Mouse (Mus musculus): ENCODE measurements around the gene Tmem87a. TPM values are rescaled to one million over a fixed set of nuclear protein-coding genes. Genes with fewer than 3 reads are reported as not detected.

The Tmem87a gene
- polyA plus RNA-seq, 1 experiment from 2014 or later, result 5.6 TPM

DNA sequence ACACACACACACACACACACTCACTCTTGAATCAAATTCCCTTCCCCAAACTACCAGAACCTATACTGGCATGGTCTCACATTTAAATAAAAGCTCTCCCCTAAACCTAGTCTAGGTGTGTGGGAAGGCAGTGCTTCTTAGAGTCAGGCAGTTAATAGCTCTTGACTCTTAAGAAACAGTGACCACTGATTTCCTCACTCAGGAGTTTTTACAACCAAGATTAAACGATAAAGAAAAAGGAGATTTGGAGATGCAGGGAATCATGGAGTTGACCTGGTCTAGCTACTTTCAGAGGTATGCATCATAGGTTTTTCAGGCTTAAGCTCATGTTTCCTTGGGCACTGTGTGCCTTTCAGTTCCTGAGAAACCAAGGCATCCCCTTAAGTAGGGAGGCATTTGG is 17.6 kb downstream of the Tmem87a start:
- Histone ChIP-seq H3K27ac (ENCODE audit: low read length) (no peak overlapping the region), H3K4me1 (ENCODE audit: control insufficient read depth, insufficient read depth, low read length) (no peaks in the 10 kb centered on the region), H3K27me3 (ENCODE audit: control insufficient read depth, insufficient read depth, low read depth, low read length) (no peaks in the 10 kb centered on the region), H3K36me3 (ENCODE audit: control insufficient read depth, insufficient read depth, low read length) (peaks cover 12% of the 10 kb centered on the region; the same call in 1 of the 2 replicates), H3K4me2 (ENCODE audit: low read length) (no peak overlapping the region), H3K9me3 (replicated peaks; ENCODE audit: control insufficient read depth, low read length, poor library complexity, severe bottlenecking) (no peaks in the 10 kb centered on the region), H3K4me3 (ENCODE audit: low read depth, low read length) (no peak overlapping the region), H3K9ac (ENCODE audit: low read depth, low read length) (no peak overlapping the region)
- ATAC-seq, result no peak
- WGBS, result 100% methylated on average over 1 of the region's 1 CpGs

DNA sequence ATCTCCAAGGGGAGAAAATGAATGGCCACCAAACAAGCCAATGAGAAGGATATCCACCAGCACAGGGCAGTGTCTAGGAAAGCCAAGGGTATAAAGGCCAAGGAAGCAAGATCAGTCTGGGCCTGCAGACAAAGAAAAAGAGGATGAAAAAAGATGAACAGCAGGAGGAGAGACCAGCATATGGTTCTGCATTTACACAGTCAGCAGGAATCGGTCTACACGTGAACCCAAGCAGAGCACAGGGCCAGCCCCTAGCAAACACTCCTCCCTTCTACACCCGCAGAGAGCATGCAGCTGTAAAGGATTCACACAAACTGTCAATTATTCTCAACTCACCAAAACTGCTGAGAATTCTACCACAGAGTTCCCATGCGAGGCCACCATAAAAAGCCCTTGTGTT is 30.1 kb downstream of the Tmem87a start:
- Histone ChIP-seq H3K4me3 (ENCODE audit: low read depth, low read length) (no peak overlapping the region), H3K4me2 (ENCODE audit: low read length) (no peak overlapping the region), H3K36me3 (ENCODE audit: control insufficient read depth, insufficient read depth, low read length) (peaks cover 30% of the 10 kb centered on the region), H3K27me3 (ENCODE audit: control insufficient read depth, insufficient read depth, low read depth, low read length) (no peaks in the 10 kb centered on the region), H3K9ac (ENCODE audit: low read depth, low read length) (no peak overlapping the region), H3K9me3 (replicated peaks; ENCODE audit: control insufficient read depth, low read length, poor library complexity, severe bottlenecking) (no peaks in the 10 kb centered on the region), H3K4me1 (ENCODE audit: control insufficient read depth, insufficient read depth, low read length) (no peaks in the 10 kb centered on the region), H3K27ac (ENCODE audit: low read length) (no peak overlapping the region)
- ATAC-seq, result no peak
- 66% methylated on average over 4 of the region's 4 CpGs for WGBS

DNA sequence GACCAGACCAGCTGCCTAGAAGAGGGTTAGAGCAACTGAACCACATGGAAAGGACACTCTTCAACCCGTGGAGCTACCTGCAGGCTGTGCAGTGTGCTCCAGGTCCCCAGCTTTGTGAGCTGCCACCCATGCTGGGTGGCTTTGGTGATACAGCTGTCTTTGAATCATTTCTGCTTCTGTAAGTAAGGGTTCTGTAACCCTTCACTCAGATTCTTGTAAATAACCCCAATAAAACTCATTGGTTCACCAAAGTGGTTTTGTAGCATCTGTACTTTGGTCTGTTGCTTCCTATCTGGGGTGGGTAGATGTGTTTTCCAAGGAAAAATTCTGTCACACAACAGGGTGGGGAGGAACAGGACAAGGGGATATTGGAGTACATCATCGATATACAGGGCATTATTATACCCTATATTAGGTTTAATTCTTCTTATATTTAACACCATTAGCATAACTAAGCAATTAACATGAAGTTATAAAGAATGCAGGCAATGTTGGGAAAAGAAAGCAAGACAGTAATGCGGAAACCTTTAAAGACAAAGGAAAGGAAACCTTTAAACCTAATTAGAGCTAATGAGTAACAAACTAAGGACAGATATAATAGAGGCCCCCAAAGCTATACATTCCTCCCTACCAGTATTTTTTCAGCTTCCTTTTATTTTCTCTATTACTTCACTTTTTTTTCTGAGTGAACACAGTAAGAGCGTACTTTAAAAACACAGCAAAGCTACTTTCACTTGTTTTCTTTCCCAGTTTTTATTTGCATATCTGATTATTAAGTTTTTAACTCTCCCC is 36.3 kb downstream of the Tmem87a start:
- no peak for ATAC-seq
- Histone ChIP-seq H3K4me1 (ENCODE audit: control insufficient read depth, insufficient read depth, low read length) (no peaks in the 10 kb centered on the region), H3K36me3 (ENCODE audit: control insufficient read depth, insufficient read depth, low read length) (peaks cover 27% of the 10 kb centered on the region), H3K4me2 (ENCODE audit: low read length) (no peak overlapping the region), H3K4me3 (ENCODE audit: low read depth, low read length) (no peak overlapping the region), H3K27me3 (ENCODE audit: control insufficient read depth, insufficient read depth, low read depth, low read length) (no peaks in the 10 kb centered on the region), H3K27ac (ENCODE audit: low read length) (no peak overlapping the region), H3K9me3 (replicated peaks; ENCODE audit: control insufficient read depth, low read length, poor library complexity, severe bottlenecking) (no peaks in the 10 kb centered on the region), H3K9ac (ENCODE audit: low read depth, low read length) (no peak overlapping the region)
- WGBS, result 96% methylated on average over 4 of the region's 4 CpGs

DNA sequence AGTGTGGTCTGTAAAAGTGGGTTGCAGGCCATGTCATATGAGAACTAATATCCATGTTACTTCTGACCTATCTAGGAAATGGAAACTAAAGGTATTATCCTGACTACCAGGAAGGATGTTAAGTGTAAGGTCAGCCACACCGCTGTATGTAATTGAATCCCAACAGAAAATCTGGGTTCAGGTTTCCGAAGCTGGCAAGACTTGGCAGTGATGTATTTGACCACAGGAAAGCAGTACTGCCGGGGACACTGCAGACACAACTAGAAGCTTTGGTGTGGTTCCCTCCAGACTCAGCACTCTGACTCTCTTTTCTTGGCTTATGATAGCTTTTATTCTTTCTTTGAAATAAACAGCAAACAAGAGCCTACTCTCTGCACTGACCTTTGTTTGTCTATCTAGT is 37.4 kb downstream of the Tmem87a start:
- Histone ChIP-seq H3K9ac (ENCODE audit: low read depth, low read length) (no peak overlapping the region), H3K27ac (ENCODE audit: low read length) (no peak overlapping the region), H3K4me2 (ENCODE audit: low read length) (no peak overlapping the region), H3K36me3 (ENCODE audit: control insufficient read depth, insufficient read depth, low read length) (peaks cover 31% of the 10 kb centered on the region), H3K9me3 (replicated peaks; ENCODE audit: control insufficient read depth, low read length, poor library complexity, severe bottlenecking) (no peaks in the 10 kb centered on the region), H3K27me3 (ENCODE audit: control insufficient read depth, insufficient read depth, low read depth, low read length) (no peaks in the 10 kb centered on the region), H3K4me3 (ENCODE audit: low read depth, low read length) (no peak overlapping the region), H3K4me1 (ENCODE audit: control insufficient read depth, insufficient read depth, low read length) (no peaks in the 10 kb centered on the region)
- no peak for ATAC-seq
- WGBS, result 96% methylated on average over 3 of the region's 3 CpGs

- ATAC-seq, result no peak
- Histone ChIP-seq H3K36me3 (ENCODE audit: control insufficient read depth, insufficient read depth, low read length) (peaks cover 20% of the 10 kb centered on the region), H3K4me3 (ENCODE audit: low read depth, low read length) (no peak overlapping the region), H3K9ac (ENCODE audit: low read depth, low read length) (no peak overlapping the region), H3K4me1 (ENCODE audit: control insufficient read depth, insufficient read depth, low read length) (no peaks in the 10 kb centered on the region), H3K27ac (ENCODE audit: low read length) (no peak overlapping the region), H3K4me2 (ENCODE audit: low read length) (no peak overlapping the region), H3K27me3 (ENCODE audit: control insufficient read depth, insufficient read depth, low read depth, low read length) (no peaks in the 10 kb centered on the region), H3K9me3 (replicated peaks; ENCODE audit: control insufficient read depth, low read length, poor library complexity, severe bottlenecking) (no peaks in the 10 kb centered on the region)
- WGBS, result 83% methylated on average over 1 of the region's 1 CpGs
Observed at GRCm38 (mm10) chr2:120360425-120360824, 43.5 kb downstream of the Tmem87a start.

DNA sequence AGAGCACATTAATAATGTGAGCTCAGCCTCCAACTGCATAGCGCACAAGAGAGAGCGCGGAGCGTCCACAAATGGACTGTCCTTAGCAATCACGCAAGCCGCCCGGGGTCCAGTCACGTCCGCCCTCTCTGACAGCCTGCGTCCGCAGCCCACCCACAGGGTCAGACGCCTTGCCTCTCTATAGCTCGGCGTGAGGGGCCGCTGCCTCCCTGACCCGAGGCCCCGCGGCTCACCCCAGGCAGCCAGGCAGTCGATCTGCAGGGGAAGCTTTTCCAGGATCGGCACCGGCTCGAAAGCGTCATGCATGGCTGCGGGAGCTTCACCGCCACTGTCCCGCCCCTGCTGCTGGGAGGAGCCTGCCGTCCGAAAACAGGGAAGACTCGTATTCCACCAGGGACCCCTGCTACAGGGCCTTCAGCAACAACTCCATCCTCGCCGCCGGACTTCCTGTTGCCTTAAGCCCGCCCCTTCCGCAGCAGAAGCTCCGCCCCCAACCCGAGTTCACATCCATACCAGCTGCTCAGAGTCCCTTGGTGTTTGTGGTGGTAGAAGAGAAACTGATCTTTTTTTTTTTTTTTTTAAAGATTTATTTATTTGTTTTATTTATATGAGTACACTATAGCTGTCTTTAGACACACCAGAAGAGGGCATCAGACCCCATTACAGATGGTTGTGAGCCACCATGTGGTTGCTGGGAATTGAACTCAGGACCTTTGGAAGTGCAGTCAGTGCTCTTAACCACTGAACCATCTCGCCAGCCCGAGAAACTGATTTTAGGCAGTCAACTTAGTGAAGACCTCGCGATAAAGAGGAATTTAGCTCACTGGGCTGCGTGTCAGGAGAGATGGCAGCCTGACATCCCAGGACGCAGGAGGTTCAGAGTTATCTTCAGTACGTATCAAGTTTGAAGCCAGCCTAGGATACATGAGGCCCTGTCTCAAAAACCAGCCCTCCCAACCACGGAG is 50.9 kb downstream of the Tmem87a start, which contains the start of gene Vps39:
Gene Vps39, minus strand, starts transcription at position 456 of the 965 bp plus-strand sequence.
- Histone ChIP-seq H3K4me1 (ENCODE audit: control insufficient read depth, insufficient read depth, low read length) (peaks cover 17% of the 10 kb centered on the region), H3K27me3 (ENCODE audit: control insufficient read depth, insufficient read depth, low read depth, low read length) (no peaks in the 10 kb centered on the region), H3K36me3 (ENCODE audit: control insufficient read depth, insufficient read depth, low read length) (peaks cover 7% of the 10 kb centered on the region), H3K9me3 (replicated peaks; ENCODE audit: control insufficient read depth, low read length, poor library complexity, severe bottlenecking) (no peaks in the 10 kb centered on the region), H3K9ac (ENCODE audit: low read depth, low read length) (peak within 1 kb of the TSS; percentile 87), H3K27ac (ENCODE audit: low read length) (peak within 1 kb of the TSS; percentile 73), H3K4me2 (ENCODE audit: low read length) (peak within 1 kb of the TSS; percentile 62), H3K4me3 (ENCODE audit: low read depth, low read length) (peak within 1 kb of the TSS; percentile 78)
- ATAC-seq, result peak; percentile 98
- 11% methylated on average over 44 of the region's 44 CpGs for WGBS

DNA sequence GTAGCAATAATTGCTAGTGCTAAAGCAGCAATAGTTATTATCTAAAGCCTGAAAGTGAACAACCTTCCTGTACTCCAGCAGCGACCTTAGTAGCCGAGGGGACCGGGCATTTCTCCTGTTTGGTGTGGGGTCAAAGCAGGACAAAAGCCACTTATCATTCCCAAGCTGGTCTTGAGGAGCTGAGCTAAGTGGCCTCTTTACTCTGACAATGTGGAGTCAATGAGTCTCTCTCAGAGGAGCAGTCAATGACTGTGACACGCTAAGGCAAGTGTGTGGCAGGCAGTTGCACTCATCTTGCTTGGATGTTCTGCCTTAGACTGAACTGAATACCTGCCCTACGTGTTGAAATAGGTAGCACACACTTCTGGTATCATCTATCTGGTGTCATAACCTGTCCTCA is 52.6 kb downstream of the Tmem87a start:
- 79% methylated on average over 5 of the region's 5 CpGs for WGBS
- Histone ChIP-seq H3K36me3 (ENCODE audit: control insufficient read depth, insufficient read depth, low read length) (peaks cover 13% of the 10 kb centered on the region), H3K27me3 (ENCODE audit: control insufficient read depth, insufficient read depth, low read depth, low read length) (no peaks in the 10 kb centered on the region), H3K9me3 (replicated peaks; ENCODE audit: control insufficient read depth, low read length, poor library complexity, severe bottlenecking) (no peaks in the 10 kb centered on the region), H3K9ac (ENCODE audit: low read depth, low read length) (no peak overlapping the region), H3K4me2 (ENCODE audit: low read length) (no peak overlapping the region), H3K27ac (ENCODE audit: low read length) (no peak overlapping the region), H3K4me1 (ENCODE audit: control insufficient read depth, insufficient read depth, low read length) (peaks cover 17% of the 10 kb centered on the region), H3K4me3 (ENCODE audit: low read depth, low read length) (no peak overlapping the region)
- no peak for ATAC-seq

DNA sequence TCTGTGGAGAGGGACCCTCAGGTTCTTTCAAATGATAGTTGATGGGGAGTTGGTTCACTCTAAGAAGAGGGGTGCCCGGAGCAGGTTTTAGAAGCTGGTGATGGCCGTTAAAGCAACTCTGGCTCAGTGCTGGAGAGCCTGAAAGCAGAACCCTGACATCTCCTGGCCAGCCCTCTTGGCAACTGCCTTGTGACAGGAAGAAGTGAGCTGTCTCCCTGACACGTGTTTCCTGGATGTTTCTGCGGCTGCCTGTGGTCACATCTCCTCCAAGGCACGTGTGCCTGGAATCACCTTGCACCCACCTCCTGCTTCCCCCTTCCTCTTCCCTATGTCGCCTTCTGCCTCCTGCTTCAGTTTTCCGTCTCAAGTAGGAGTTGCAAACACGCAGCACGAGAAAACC is 55.8 kb downstream of the Tmem87a start:
- peaks cover 17% of the 10 kb centered on the region for H3K4me1 ChIP-seq (ENCODE audit: control insufficient read depth, insufficient read depth, low read length)
- H3K27ac ChIP-seq (ENCODE audit: low read length), result no peak overlapping the region
- H3K9ac ChIP-seq (ENCODE audit: low read depth, low read length), result no peak overlapping the region
- H3K27me3 ChIP-seq (ENCODE audit: control insufficient read depth, insufficient read depth, low read depth, low read length), result no peaks in the 10 kb centered on the region
- no peak overlapping the region for H3K4me3 ChIP-seq (ENCODE audit: low read depth, low read length)
- peaks cover 26% of the 10 kb centered on the region for H3K36me3 ChIP-seq (ENCODE audit: control insufficient read depth, insufficient read depth, low read length)
- no peak for ATAC-seq
- no peak overlapping the region for H3K4me2 ChIP-seq (ENCODE audit: low read length)
- 85% methylated on average over 9 of the region's 9 CpGs for WGBS
- H3K9me3 ChIP-seq (replicated peaks; ENCODE audit: control insufficient read depth, low read length, poor library complexity, severe bottlenecking), result no peaks in the 10 kb centered on the region

GRCm38 (mm10) chr2:120341741-120342140 is 62.2 kb downstream of the Tmem87a start:
- Histone ChIP-seq H3K9ac (ENCODE audit: low read depth, low read length) (no peak overlapping the region), H3K27ac (ENCODE audit: low read length) (no peak overlapping the region), H3K4me3 (ENCODE audit: low read depth, low read length) (no peak overlapping the region), H3K4me2 (ENCODE audit: low read length) (no peak overlapping the region), H3K27me3 (ENCODE audit: control insufficient read depth, insufficient read depth, low read depth, low read length) (no peaks in the 10 kb centered on the region), H3K36me3 (ENCODE audit: control insufficient read depth, insufficient read depth, low read length) (peaks cover 48% of the 10 kb centered on the region), H3K9me3 (replicated peaks; ENCODE audit: control insufficient read depth, low read length, poor library complexity, severe bottlenecking) (no peaks in the 10 kb centered on the region), H3K4me1 (ENCODE audit: control insufficient read depth, insufficient read depth, low read length) (no peaks in the 10 kb centered on the region)
- no peak for ATAC-seq
- 92% methylated on average over 1 of the region's 1 CpGs for WGBS
